Mouse (Mus musculus) right cerebral cortex, postnatal 14 days (tissue): ENCODE measurements around the gene Smco1.
"Not testable (repeated sequence)": the region's sequence is repeated elsewhere in the genome, so short reads cannot be mapped to it uniquely, and the experiment has no call there.

Experiments used
- DNase-seq: peaks from one replicate; pipeline ENCODE4 v3.0.0; 2022

Gene Smco1

DNA sequence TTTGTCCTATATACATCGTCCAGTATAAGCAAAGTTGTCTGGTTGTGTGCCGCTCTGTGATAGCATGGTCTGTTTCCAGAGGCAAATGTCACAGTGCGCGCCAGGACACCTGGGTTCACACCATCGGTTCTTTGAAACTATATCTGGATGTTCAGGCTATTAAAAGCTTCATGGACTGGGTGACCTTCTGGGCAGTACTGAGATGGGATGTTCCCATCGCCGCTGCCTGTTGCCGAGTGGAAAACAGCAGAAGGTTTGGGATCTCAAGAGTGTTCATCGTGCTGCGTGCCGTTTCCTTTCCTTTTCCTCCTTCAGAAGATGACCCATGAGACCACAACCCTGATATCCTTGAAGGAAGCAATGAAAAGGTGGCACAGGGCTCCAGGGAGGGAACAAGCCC is at the start of gene Smco1:
TSS of gene Smco1 (plus strand) at position 178 of the 400 bp plus-strand sequence.
- DNase-seq, result no peak

DNA sequence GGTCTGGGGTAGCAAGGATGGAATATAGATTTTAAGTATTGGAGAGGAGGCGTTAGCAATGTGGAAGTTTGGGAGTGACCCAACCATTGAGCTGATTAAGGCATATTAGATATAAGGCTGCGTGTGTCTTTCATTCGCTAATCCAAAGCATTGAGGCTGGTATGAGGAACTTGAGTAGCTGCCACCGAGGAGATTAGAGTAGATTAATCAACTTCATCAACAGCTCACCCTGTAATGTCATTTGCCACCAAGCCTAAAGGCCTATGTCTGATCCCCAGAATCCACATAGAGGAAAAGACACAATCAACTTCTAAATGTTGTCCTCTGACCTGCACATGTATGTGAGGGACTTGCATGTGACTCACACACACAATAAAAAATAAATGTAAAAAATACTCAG is 49.5 kb upstream of the Smco1 start:
- DNase-seq, result no peak

DNA sequence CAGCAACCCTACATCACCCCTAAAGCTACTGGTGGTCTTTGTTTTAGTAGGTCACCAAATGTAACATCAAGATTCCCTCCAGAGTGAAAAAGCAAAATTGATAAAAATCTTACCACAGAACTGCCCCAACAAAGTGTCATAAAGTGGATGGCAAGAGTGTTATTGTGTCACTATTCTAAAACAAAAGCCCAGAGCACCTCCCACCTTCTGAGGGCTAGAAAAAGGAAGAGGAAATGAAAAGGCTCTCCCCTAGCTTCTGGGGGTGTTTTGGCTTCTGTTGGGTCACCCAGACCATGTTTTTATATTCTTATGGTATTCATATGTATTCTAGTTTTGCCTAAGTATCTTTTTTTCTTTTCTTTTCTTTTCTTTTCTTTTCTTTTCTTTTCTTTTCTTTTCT is 48.9 kb upstream of the Smco1 start:
- DNase-seq, result no peak

DNA sequence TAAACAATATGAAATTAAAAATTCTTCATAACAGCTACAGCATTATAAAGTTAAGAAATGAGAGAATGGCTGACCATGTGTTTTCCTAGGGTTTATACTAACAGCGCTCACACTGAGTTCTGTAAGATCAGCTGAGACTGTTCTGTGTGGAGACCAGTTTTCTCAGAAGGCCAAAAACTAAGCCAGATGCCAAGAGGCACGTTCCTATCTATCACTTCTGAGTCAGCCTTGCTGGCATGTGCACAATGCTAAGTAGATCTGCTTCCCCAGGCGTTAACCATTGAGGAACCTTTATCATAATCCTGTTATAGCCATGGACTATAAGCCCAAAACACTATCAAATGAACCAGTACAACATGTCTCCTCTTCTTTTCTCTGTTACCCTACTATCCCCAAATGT is 39.2 kb upstream of the Smco1 start:
- not testable (repeated sequence) for DNase-seq

DNA sequence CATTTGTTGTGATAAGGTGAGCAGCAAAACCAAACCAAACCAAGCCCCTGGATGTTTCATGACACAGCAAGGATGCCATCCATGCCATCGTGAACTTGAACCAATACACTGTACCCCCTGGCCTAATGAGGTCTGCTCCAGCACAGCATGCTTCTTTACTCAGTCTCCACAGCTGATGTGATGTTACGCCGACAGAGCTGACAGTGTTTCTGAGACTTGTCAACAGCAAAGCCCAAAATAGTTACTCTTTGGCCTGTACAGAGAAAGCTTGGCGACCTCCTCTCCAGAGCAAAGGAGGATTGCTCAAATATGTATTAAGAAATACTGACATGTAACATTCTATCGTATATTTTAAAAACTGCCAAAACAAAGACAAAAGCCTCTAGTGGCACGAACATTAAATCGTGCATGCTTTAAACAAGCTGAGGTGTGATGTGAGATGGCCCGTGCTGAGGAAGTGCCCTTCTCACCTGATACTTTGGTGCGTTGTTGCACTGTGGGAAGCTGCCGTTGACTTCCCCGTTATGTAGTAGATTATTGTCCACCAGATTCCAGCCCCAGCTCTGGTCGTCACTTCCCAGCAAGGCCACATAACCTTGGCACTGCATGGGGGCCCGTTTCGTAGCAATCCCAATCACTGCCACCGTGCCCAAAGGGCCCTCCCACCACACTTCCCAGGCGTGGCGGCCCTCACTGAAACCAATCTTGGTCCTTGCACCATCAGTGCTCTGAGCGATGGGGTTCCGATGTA is 33.2 kb upstream of the Smco1 start:
- no peak for DNase-seq

DNA sequence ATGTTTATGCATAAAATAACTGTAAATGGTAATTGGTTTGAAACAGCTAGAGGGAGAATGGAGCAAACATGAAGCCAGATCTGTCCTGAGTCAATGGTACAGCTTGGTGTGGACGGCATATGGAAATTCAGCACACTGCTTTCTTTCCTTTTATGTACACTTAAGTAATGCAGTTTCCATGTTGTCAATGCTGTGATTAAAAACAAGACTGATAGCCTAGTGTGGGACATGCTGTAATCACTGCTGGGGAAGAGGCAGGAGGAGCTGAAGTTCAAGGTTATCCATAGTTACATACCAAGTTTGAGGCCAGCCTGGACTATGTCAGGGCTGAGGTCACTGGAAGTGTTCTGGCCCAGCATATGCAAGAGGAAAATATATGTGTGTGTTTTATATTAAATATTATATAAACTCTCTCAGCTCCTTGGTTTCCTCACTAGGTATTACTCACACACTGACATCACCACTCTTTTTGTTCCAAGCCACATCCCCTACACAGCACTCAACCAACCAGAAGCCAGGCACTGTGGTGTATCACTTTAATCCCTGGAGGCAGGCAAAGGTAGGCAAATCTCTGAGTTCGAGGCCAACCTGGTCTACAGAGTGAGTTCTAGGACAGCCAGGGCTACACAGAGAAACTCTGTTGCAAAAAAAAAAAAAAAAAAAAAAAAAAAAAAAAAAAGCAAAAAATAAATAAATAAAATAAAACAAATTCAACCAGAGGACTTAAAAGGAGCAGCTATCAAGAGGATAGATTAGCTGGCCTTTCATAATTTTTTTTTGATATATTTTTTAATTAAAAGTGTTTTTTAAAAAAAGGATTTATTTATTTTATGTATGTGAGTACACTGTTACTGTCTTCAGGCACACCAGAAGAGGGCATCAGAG is 31.6 kb upstream of the Smco1 start:
- no peak for DNase-seq

DNA sequence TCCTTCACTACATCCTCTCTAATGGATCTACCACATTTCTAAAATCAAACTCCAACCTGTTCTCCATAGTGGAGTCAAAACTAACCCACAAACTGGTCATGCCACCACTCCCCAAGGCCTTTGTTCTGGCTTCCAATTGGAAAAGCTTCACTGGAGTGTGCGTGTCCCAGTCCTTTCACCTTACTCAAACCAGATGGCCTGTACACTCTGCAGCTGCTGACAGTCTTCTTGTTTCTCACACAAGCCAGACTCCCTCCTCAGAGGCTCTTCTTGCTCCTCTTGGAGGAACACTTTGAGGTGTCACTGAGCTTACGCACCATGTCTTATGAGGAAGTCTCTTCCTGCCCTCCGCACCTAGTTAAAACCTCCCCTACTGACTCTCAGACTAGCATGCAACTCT is 27.4 kb upstream of the Smco1 start:
- no peak for DNase-seq

DNA sequence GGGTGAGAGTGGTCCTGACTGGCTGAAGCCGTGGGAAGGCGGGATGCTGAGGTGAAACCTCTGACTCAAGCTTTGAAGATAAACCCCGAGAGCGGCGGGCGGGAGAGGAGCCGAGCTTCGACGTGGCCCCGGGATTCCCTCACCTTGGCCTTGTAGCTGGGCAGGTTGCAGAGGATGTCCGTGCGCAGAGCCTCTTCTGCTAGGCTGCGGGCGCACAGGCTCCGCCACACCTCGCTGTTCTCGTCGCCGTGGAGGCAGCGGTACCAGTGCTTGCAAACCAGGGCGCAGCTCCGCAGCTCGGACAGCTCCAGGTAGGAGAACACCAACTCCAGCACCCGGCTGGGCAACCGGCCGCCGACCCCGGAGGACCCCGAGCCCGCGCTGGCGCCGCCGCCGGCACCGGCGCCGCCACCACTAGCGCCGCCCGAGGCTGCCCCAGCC is 24.9 kb upstream of the Smco1 start:
- DNase-seq, result peak; percentile 58

DNA sequence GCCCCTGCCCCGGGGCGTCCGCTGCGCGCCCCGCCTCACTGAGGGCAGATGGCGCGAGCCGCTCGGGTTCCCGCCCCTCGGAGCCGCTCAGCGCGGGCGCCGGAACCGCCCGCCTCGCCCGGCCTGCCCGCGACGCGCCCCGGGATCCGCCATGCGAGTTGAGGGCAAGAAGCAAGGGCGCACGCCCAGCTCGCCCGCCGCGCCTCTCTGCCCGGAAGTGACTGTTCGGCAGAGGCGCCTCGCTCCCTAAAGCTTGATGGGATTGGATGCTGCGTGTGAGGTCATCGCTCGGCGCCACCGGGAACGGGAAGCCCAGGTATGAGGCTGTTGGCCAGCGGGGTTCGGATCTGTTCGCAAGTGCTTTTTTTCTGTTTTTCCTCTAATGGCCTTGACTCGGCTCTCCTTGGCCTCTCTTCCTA is 24.3 kb upstream of the Smco1 start, which contains the start of the genes Fbxo45 and Wdr53:
TSS of gene Fbxo45 (minus strand) at position 207 of the 419 bp plus-strand sequence.
TSS of gene Wdr53 (plus strand) at position 276 of the 419 bp plus-strand sequence.
- peak; percentile 98 for DNase-seq

DNA sequence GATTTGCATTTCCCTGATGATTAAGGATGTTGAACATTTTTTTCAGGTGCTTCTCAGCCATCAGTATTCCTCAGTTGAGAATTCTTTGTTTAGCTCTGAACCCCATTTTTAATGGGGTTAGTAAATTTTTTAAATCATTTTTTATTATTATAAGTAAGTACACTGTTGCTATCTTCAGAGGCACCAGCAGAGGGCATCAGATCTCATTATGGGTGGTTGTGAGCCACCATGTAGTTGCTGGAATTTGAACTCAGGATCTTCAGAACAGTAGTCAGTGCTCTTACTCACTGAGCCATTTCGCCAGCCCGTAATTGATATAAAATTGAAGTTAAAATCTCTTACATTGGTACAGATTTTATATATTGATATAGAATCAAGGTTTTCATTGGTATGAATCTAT is 7.0 kb upstream of the Smco1 start:
- DNase-seq, result not testable (repeated sequence)

DNA sequence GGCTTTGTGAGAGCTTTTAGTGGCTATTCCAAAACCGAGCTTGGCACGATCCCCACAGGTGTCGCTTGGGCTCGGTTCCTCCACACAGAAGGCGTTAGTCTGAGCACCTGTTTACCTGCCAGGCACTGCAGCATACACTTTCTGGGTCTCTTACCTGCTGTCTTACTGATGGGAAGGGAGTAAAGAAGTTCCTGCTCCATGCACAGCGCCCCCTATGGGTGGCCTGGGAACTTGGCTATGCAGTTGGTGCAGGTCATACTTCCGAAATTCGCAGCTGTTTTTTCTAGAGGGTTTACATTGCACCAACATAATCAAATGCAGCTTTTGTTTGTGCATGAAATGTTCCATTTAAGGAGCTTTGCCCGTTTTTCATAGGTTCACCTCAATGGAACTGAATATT is 2.1 kb downstream of the Smco1 start:
- no peak for DNase-seq

DNA sequence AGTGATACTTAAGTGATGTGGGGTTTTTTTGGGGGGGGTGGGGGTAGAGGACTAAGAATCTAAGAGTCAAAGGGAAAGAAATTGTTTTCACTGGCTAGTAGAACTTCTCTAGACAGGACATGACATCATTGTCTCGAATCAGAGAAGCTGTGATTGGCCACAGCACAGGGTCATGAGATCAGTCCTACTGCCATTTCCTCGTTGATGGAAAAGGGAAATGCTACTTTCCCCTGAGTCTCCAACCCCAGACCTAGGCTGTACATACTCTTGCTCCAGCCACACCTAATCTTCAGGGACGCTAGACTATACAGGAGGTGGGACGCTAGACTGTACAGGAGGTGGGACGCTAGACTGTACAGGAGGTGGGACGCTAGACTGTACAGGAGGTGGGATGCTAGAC is 3.8 kb downstream of the Smco1 start:
- DNase-seq, result no peak

DNA sequence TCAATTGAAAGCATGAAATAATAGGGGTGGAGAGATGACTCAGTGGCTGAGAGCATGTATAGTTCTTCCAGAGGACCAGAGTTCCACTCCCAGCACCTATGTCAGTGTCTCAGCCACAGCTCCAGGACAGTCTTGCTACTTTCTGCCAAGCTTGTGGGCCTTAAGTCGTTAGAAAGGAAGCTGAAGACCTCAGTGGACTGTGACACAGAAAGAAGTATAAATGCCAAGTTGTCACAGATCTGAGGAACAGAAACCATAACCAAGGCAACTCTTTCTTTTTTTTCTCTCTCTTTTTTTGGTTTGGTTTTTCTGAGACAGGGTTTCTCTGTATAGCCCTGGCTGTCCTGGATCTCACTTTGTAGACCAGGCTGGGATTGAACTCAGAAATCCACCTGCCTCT is 4.6 kb downstream of the Smco1 start:
- no peak for DNase-seq

DNA sequence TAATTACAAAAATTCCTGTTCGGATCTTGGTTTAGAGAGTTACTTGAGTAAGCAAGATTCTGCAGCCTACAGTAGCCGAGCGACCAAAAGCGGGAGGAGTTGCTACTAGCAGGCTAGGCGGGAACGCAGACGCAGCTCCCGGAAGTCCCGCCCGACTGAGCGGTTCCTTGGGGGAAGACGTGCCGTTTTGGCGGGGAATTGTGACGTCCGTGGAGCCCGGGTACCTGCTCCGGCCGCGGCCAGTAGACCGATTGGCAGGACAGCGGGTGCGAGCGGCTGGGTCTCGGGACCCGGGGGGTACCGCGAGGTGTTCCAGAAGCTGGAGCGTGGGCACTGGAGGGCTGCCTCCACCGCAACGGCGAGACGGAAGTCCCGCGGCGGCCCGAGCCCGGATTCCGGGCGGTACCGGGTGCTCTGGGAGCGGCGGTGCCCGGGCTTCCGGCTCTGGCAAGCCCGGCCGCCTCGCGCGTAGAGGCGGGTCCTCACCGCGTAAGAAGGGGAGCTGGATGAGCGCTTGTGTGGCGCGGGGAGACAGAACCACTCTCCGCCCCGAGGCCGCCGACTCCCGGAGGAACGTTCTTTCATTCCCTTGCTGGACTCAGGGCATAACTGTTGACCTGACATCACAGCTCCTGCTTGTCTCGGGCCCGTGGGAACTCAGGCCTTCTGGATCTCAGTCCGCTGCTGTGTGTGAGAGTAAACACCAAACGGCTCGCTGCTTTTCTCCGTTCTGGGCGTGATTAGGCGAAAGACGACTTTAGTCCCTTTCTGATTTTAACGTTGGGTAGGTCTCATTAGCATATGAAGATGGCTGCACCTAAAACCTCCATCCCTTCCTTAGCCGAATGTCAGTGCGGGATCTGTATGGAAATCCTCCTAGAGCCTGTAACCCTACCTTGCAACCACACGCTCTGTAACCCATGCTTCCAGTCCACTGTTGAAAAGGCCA is 6.3 kb downstream of the Smco1 start, which contains the start of gene Rnf168:
TSS of gene Rnf168 (plus strand) at position 152 of the 949 bp plus-strand sequence.
- peak; percentile 88 for DNase-seq

DNA sequence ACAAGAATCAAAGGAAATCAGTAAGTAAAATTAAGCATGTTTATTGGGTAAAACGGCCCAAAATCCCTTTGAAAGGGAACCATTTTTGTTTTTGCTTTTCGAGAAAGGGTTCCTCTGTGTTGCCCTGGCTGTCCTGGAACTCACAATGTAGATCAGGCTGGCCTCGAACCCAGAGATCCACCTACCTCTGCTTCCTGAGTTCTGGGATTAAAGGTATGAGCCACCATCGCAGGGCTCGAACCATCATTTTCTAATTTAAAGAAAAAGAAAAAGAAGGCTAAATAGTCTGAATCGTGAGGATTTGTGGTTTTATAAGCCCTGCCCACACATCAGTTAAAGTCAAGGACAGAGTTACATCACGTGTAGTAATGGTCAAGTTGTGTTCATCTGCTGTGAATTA is 7.1 kb downstream of the Smco1 start:
- DNase-seq, result no peak

DNA sequence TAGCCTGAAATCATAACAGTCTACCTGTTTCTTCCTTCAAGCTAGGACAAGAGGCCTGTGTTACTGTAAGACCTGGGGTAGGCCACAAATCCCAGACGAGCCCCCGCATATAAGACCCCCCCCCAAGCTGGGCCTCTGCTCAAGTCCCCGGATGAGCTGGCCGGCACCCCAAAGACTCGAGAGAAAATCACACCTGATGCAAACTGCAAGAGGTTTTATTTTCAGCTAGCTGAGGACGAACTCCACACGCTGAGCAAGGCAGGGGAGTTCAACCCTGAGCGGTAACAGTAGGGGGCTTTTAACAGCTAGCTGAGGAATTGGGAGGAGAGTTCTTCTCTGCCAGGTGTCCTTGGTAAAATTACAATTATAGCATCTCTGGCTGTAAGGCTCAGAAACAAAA is 8.9 kb downstream of the Smco1 start:
- no peak for DNase-seq

DNA sequence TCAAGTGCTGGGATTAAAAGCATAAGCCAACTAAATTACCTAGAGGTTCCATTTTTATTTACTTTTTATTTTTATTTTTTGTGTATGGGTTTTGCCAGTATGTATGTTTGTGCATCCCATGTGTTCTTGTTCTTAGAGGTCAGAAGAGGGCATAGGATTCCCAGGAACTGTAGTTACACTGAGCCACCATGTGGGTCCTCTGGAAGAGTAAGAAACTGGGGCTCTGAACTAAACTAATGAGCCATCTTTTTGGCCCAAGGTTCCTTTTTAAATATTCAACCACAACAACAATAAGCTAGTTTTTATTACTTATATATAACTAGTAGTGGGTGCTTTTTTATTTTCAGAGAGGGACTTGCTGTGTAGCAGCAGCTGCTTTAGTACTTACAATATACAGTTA is 11.3 kb downstream of the Smco1 start:
- DNase-seq, result no peak

DNA sequence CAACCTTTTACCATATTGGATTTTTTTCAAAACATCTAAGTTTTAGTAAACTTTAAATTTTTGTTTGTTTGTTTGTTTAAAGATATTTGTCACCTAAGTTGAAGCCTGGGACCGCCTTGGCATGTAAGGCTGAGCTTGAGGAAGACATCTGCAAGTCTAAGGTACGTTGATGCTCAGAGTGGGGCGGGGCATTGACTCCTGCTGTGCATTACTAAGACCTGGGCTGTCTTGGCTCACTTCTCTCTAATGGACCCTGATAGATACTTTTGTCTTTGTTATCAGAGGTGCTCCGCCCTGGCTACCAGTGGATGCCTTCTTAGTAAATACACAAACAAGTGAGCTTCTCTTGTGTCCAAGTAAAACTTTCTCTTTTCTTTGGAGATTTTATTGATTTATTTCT is 20.6 kb downstream of the Smco1 start:
- DNase-seq, result no peak

DNA sequence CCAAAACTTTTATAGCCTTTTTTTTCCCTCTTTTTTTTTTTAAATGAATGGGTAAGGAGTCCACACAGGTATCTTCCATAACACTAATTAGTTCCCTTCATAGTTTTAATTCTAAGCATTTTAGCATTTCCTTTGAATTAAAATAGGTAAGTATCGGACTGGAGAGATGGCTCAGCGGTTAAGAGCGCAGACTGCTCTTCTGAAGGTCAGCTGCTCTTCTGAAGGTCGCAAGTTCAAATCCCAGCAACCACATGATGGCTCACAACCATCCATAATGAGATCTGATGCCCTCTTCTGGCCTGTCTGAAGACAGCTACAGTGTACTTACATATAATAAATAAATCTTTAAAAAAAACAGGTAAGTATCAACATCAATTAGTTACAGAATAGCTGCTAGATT is 28.3 kb downstream of the Smco1 start:
- DNase-seq, result not testable (repeated sequence)

DNA sequence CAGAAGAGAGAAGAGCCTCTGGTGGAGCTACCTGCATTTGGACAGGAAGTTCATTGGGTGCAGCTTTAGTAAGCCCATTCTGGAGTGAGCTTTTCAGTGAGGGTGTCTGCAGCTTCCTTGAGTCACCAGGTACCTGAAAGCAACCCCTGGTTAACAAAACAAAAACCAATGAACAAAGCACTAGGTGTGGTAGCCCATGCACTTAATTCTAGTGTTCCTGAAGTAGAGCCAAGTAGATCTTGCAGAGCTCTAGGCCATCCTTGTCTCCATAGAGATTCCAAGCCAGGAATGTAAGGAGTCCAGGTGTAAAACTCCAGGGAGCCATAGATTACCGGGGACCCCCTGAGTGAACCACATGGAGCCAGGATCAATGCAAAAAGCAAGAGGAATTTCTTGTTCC is 31.8 kb downstream of the Smco1 start:
- DNase-seq, result no peak

DNA sequence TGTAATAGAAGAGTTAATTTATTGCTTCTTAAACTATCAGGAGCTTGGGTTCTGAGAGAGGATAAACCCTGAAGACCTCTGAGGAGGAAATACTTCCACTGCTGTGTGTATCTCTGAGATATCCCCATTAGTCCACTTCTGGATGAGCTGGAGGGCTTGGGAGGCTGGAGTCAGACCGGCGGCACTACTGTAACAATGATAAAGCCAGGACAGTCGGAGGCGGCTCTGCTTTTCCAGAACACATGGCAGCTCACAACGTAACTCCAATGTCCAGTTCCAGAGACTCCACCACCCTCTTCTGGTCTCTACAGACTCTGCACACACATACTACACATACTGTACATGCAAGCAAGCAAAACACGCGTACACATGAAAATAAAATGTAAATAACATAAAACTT is 32.6 kb downstream of the Smco1 start:
- DNase-seq, result no peak

DNA sequence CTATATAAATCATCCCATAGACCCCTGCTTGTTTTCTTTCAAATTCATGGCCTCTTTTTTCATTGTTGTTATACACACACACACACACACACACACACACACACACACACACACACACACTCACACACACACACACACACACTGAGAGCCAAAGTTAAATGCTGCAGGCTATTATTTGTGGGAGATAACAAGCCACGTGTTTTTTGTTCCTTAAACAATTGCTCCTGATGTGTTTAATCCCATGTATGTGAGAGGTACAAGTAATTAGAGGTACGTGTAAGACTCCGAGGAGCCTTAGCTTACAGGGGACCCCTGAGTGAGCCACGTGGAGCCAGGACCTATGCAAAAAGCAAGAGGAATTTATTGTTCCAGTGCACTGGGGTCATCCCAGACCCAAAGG is 40.7 kb downstream of the Smco1 start:
- no peak for DNase-seq

DNA sequence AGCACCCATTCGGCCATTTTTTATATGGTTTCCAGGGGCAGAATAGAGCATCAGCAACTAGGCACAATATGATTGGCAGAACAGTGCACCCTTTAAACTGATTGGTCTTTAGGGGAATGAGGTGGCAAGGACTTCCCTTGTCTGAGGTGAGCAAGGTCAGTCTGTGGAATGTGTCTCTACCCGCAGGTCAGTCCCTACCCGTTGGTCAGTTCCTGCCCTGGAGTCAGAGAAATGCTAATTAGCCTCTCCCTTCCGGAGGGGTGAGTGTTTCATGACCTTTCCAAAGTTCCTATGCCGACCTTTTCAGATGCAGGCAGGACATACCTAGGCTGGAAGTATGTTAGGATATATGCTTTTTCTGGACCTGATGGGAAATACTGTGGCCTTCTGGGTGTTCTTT is 41.1 kb downstream of the Smco1 start:
- DNase-seq, result no peak
